Mouse (Mus musculus) heart, embryonic 14.5 days (tissue): ENCODE results near the gene Baiap2l2. TPM values are rescaled to one million over a fixed set of nuclear protein-coding genes. Genes with fewer than 3 reads are reported as not detected.

Experiments
- ATAC-seq: fragments of 200-750 bp; cut with Nextera tagmentation; 2 replicates; pipeline ENCODE4 v1.8.0; 2017; ENCODE audit warnings: low read depth, moderate TSS enrichment; ENCODE audit not compliant: insufficient number of reproducible peaks, insufficient read depth, low FRiP score
- H3K27ac ChIP-seq, 2 experiments: fragments of 200-500 bp in 1 of 2; fragments of 300-500 bp in 1 of 2; sonication (generic) in 1 of 2; replicated peaks in 1 of 2; 2 replicates each; pipeline ENCODE4 v1.5.1; 2012 to 2014; ENCODE audit warnings: low read depth in 2 of 2, low read length in 2 of 2, control low read depth in 1 of 2, mild to moderate bottlenecking in 1 of 2, mixed read lengths in 1 of 2; ENCODE audit not compliant: control insufficient read depth in 1 of 2, insufficient read depth in 1 of 2
- H3K27me3 ChIP-seq: fragments of 300-500 bp; sonication (generic); 2 replicates; pipeline ENCODE4 v1.6.1; 2014; ENCODE audit warnings: mild to moderate bottlenecking, low read length, control low read depth; ENCODE audit not compliant: control insufficient read depth, insufficient read depth
- H3K36me3 ChIP-seq: fragments of 300-500 bp; sonication (generic); 2 replicates; pipeline ENCODE4 v1.6.1; 2014; ENCODE audit warnings: mild to moderate bottlenecking, control low read depth, low read length, mixed read lengths; ENCODE audit not compliant: control insufficient read depth, insufficient read depth
- H3K4me1 ChIP-seq, 2 experiments: fragments of 200-500 bp in 1 of 2; fragments of 300-500 bp in 1 of 2; sonication (generic) in 1 of 2; 2 replicates each; pipeline ENCODE4 v1.6.1; 2012 to 2014; ENCODE audit warnings: low read length in 2 of 2, control low read depth in 1 of 2, mixed read lengths in 1 of 2; ENCODE audit not compliant: control insufficient read depth in 2 of 2, insufficient read depth in 2 of 2
- H3K4me2 ChIP-seq: fragments of 300-500 bp; sonication (generic); 2 replicates; pipeline ENCODE4 v1.6.1; 2014; ENCODE audit warnings: mild to moderate bottlenecking, low read length
- H3K4me3 ChIP-seq, 2 experiments: fragments of 200-500 bp in 1 of 2; fragments of 300-500 bp in 1 of 2; sonication (generic) in 1 of 2; 2 replicates each; pipeline ENCODE4 v1.5.1; 2012 to 2014; ENCODE audit warnings: low read length in 2 of 2, mild to moderate bottlenecking in 2 of 2, control low read depth in 1 of 2, low read depth in 1 of 2, moderate library complexity in 1 of 2; ENCODE audit not compliant: control insufficient read depth in 1 of 2, insufficient read depth in 1 of 2
- H3K9ac ChIP-seq: fragments of 300-500 bp; sonication (generic); 2 replicates; pipeline ENCODE4 v1.6.1; 2014; ENCODE audit warnings: mild to moderate bottlenecking, low read length
- H3K9me3 ChIP-seq: fragments of 300-500 bp; sonication (generic); 2 replicates; pipeline ENCODE4 v1.6.1; 2016; ENCODE audit warnings: low read length, control low read depth; ENCODE audit not compliant: control insufficient read depth
- WGBS: fragments of 180-500 bp; shearing (Covaris S2); extraction: QIAGEN DNeasy Blood & Tissue Kit; methylation state at CpG from one replicate; pipeline ENCODE4 v1.1.7; 2014; 5-methylcytosine and 5-hydroxymethylcytosine counted together
- polyA plus RNA-seq: library from polyadenylated mRNA; unstranded; fragments of >200 nt; fragmentation: Nextera tagmentation; extraction: Ambion mirVana; gene quantifications from 2 replicates; pipeline ENCODE4 v1.2.1, GENCODE M21; 2014

Baiap2l2 gene
- polyA plus RNA-seq = 9.1 and 13.9 TPM in 2 replicates

DNA sequence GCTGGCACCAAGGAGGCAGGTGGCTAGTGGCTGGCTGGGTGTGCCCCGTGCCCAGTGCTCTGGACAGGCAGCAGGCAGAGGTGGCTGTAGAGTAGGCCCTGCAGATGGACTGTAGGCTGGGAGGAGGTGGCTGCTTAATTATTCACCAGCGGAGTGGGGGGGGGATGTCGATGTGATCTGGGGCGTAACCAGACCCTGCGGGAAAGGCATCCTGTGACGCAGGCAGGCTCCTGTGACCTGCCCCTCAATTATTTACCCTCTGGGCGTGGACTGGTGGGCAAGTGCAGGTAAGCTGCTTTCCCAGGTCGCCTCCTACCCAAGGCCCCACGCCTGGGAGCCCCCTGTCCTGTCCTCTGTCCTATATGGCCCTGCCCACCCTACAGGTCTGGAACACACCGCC lies at the start of gene Baiap2l2:
Baiap2l2 (minus strand) TSS at position 139 of the 400 bp plus-strand sequence.
- H3K27ac ChIP-seq = no peak within 1 kb of the TSS
- ATAC-seq = no peak
- no peak within 1 kb of the TSS for H3K4me3 ChIP-seq
- H3K9me3 ChIP-seq = no peaks in the 10 kb centered on the region
- no peak within 1 kb of the TSS for H3K4me2 ChIP-seq
- H3K4me1 ChIP-seq = peaks cover 0 to 3% of the 10 kb centered on the region in 2 experiments; a peak in 1 of 4 replicates
- H3K27me3 ChIP-seq = no peaks in the 10 kb centered on the region
- H3K36me3 ChIP-seq = no peaks in the 10 kb centered on the region; the same call in 1 of the 2 replicates
- H3K9ac ChIP-seq = no peak within 1 kb of the TSS
- 77% methylated on average over 10 of the region's 10 CpGs for WGBS

DNA sequence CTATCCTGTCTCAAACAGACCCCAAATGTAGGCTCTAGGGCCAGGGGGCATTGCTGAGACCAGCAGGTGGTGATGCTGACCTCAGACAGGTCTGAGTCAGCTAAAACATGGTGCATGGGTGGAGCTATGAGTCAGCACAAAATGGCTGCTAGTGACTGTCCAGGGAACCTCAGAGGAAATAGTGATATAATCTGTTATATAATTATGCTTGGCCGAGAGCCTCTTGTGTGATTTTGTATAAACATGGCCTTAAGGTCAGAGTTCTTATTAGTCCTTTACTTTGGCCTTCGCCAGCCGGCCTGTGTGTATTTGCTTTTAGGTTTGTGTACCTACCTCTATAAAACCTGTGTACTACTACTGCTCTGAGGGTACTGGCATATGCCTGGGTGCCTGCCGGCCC lies 48.1 kb upstream of the Baiap2l2 start:
- Histone ChIP-seq H3K27me3 (no peaks in the 10 kb centered on the region), H3K36me3 (no peaks in the 10 kb centered on the region), H3K9me3 (no peaks in the 10 kb centered on the region), H3K4me2 (no peak overlapping the region), H3K4me3 (no peak overlapping the region), H3K9ac (no peak overlapping the region), H3K27ac (no peak overlapping the region), H3K4me1 (peaks cover 0 to 2% of the 10 kb centered on the region in 2 experiments; a peak in 1 of 4 replicates)
- ATAC-seq = no peak
- 76% methylated on average over 4 of the region's 4 CpGs for WGBS

DNA sequence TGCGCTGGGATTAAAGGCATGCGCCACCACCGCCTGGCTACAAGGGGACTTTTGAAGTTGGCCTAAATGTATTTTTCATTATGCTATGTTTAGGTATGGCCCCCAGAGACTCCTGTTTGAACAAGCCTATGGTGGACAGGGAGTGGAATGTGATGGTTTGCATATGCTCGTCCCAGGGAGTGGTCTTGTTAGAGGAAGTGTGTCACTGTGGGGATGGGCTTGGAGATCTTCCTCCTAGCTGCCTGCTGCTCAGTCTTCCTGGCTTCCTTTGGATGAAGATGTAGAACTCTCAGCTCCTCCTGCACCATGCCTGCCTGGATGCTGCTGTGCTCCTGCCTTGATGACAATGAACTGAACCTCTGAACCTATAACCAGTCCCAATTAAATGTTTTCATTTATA lies 45.2 kb upstream of the Baiap2l2 start:
- Histone ChIP-seq H3K27ac (no peak overlapping the region), H3K4me2 (no peak overlapping the region), H3K27me3 (no peaks in the 10 kb centered on the region), H3K4me3 (no peak overlapping the region), H3K4me1 (peaks cover 11 to 14% of the 10 kb centered on the region in 2 experiments), H3K9me3 (no peaks in the 10 kb centered on the region), H3K9ac (no peak overlapping the region), H3K36me3 (no peaks in the 10 kb centered on the region)
- 56% methylated on average over 4 of the region's 4 CpGs for WGBS
- ATAC-seq = no peak

DNA sequence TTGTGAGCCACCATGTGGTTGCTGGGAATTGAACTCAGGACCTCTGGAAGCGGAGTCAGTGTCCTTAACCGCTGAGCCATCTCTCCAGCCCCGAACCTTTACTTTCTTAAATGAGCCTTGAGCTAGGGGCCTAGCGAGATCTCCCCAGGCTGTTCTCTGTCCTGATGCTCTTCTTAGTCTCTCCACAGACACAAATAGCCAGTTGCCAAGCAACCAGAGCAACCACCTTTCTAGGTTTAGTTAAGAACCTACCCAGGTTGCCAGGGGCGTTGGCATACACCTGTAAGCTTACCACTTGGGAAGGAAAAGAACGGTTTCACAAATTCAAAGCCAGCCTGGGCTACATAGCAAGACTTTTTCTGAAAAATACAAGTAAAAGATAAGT lies 44.6 kb upstream of the Baiap2l2 start:
- no peak overlapping the region for H3K4me2 ChIP-seq
- H3K4me1 ChIP-seq = peaks cover 10 to 14% of the 10 kb centered on the region in 2 experiments
- no peaks in the 10 kb centered on the region for H3K9me3 ChIP-seq
- no peak for ATAC-seq
- 90% methylated on average over 6 of the region's 6 CpGs for WGBS
- H3K4me3 ChIP-seq = no peak overlapping the region
- no peak overlapping the region for H3K9ac ChIP-seq
- H3K27me3 ChIP-seq = no peaks in the 10 kb centered on the region
- no peak overlapping the region for H3K27ac ChIP-seq
- H3K36me3 ChIP-seq = no peaks in the 10 kb centered on the region

DNA sequence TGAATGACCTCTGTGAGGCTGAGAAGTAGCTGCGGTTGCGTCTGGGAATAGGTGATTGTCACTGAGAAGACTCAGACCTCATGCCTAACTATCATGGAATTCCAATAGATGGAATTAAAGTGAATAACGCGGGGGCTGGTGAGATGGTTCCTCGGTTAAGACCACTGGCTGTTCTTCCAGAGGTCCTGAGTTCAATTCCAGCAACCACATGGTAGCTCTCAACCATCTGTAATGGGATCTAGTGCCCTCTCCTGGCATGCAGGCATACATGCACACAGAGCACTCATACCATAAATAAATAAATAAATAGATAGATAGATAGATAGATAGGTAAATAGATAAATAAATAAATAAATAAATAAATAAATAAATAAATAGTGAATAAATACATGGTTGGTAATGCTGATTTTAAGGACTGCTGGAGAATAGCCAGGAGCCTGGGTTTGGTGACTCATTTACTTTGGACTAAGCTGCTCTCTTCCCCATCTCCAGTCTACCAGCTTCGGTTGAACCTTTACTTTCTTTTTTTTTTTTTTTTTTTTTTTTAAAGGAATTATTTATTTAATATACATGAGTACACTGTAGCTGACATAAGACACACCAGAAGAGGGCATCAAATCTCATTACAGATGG lies 44.1 kb upstream of the Baiap2l2 start:
- Histone ChIP-seq H3K4me1 (peaks cover 10 to 14% of the 10 kb centered on the region in 2 experiments), H3K36me3 (no peaks in the 10 kb centered on the region), H3K27ac (no peak overlapping the region), H3K27me3 (no peaks in the 10 kb centered on the region), H3K4me2 (no peak overlapping the region), H3K4me3 (no peak overlapping the region), H3K9me3 (no peaks in the 10 kb centered on the region), H3K9ac (no peak overlapping the region)
- WGBS = 99% methylated on average over 6 of the region's 6 CpGs
- ATAC-seq = no peak

DNA sequence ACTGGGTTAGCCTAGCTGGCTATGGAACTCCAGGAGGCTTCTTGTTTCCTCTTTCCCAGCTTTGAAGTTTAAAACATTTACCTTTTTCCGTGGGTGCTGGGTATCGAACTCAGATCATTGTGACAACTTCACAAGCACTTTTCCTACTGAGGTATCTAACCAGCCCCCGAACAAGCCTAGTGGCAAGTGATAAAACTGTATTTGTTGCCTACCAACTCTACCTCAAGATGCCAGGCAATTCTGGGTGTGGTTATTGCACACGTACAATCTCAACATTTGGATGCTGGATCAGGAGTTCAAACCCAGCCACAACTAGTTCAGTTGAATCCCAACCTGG lies 43.6 kb upstream of the Baiap2l2 start:
- H3K27ac ChIP-seq = no peak overlapping the region
- no peak overlapping the region for H3K4me3 ChIP-seq
- WGBS = 88% methylated on average over 4 of the region's 4 CpGs
- H3K27me3 ChIP-seq = no peaks in the 10 kb centered on the region
- ATAC-seq = no peak
- H3K4me1 ChIP-seq = peaks cover 15 to 19% of the 10 kb centered on the region in 2 experiments
- H3K4me2 ChIP-seq = peak overlapping the region; percentile 93; the same call in 1 of the 2 replicates
- no peaks in the 10 kb centered on the region for H3K36me3 ChIP-seq
- no peaks in the 10 kb centered on the region for H3K9me3 ChIP-seq
- H3K9ac ChIP-seq = no peak overlapping the region

DNA sequence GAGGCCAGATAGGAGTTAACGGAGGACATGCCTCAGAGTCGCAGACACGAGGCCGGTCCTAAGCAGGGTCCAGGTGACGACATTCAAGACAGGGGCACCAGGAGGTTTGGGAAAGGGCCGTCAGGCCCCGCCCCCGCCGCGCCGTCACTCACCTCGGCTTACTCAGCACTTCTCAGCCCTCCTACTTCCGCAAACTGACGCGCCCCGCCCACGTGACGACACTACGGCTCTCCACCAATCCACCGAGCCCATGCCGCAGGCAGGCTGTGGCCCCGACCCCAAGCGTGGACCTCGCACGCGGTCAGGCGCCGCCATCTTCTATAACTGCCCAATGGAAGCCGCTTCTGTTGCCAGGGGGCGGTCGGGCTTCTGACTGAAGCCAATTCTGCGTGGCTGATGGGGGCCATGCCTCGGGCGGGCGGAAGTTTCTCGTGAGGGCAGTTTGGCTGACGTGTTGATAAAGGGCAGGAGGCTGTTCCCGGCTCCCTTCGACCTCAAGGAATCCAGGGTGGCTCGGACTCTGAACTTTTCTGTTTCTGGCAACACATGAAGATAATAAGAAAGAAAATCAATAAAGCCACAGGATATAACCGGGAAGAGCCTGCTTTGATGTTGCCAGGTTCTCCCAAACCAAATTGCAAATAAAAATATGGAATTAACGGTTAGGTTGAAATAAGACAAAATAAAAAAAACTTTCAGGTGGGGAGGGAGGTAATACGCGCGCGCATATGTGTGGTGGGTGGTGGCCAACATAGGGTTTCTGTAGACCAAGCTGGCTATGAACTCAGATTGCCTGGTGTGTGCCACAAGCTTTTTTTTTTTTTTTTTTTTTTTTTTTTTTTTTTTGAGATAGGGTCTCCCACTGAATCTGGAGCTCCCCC lies 43.0 kb upstream of the Baiap2l2 start, which contains the start of gene Pla2g6:
Pla2g6 (minus strand) TSS at position 333 of the 881 bp plus-strand sequence.
- 4% methylated on average over 45 of the region's 46 CpGs for WGBS
- peaks cover 21 to 25% of the 10 kb centered on the region in 2 experiments for H3K4me1 ChIP-seq

More for the DNA sequence above, 43.0 kb upstream of the Baiap2l2 start, which contains the start of gene Pla2g6:
- Histone ChIP-seq H3K9ac (peak within 1 kb of the TSS; percentile 83), H3K36me3 (no peaks in the 10 kb centered on the region), H3K27me3 (no peaks in the 10 kb centered on the region), H3K4me3 (peak within 1 kb of the TSS; percentile 52 to 63), H3K9me3 (no peaks in the 10 kb centered on the region), H3K4me2 (peak within 1 kb of the TSS; percentile 93), H3K27ac (peak within 1 kb of the TSS; percentile 78 to 83)
- ATAC-seq = peak; percentile 95
